Mouse (Mus musculus) T-helper 2 cell (primary cell): ENCODE measurements around the gene Alg14.

Source experiments
- in situ Hi-C: fragments of 300-600 bp; cut with MboI, MseI; formaldehyde crosslinking; loops from one replicate; pipeline ENCODE4 v1.15.1; 2025; ENCODE audit warnings: high pct_unique_total_duplicates

Gene Alg14

GRCm38 (mm10) chr3:121291560-121292258, at the start of gene Alg14:
TSS of gene Alg14 (plus strand) at chr3:121291773.
- in situ Hi-C loops: no loop called here

- in situ Hi-C loops: no loop called here
Measured at GRCm38 (mm10) chr3:121242111-121242936, 49.2 kb upstream of the Alg14 start.

- in situ Hi-C loops: no loop called here
Measured at GRCm38 (mm10) chr3:121242941-121243340, 48.6 kb upstream of the Alg14 start.

GRCm38 (mm10) chr3:121250048-121250447, 41.5 kb upstream of the Alg14 start:
- in situ Hi-C loops: no loop called here

GRCm38 (mm10) chr3:121250576-121251433, 40.8 kb upstream of the Alg14 start:
- in situ Hi-C loops: no loop called here

GRCm38 (mm10) chr3:121255501-121255900, 36.1 kb upstream of the Alg14 start:
- in situ Hi-C loops: no loop called here

GRCm38 (mm10) chr3:121256131-121256530, 35.4 kb upstream of the Alg14 start:
- in situ Hi-C loops: no loop called here

GRCm38 (mm10) chr3:121257418-121257817, 34.2 kb upstream of the Alg14 start:
- in situ Hi-C loops: no loop called here

GRCm38 (mm10) chr3:121258521-121259478, 32.8 kb upstream of the Alg14 start:
- in situ Hi-C loops: no loop called here

- in situ Hi-C loops: no loop called here
Measured at GRCm38 (mm10) chr3:121260041-121260440, 31.5 kb upstream of the Alg14 start.

- in situ Hi-C loops: no loop called here
Measured at GRCm38 (mm10) chr3:121260831-121261230, 30.7 kb upstream of the Alg14 start.

- in situ Hi-C loops: no loop called here
Measured at GRCm38 (mm10) chr3:121261251-121261650, 30.3 kb upstream of the Alg14 start.

- in situ Hi-C loops: no loop called here
Measured at GRCm38 (mm10) chr3:121261939-121262520, 29.5 kb upstream of the Alg14 start.

GRCm38 (mm10) chr3:121262521-121263204, 28.9 kb upstream of the Alg14 start:
- in situ Hi-C loops: no loop called here

- in situ Hi-C loops: no loop called here
Measured at GRCm38 (mm10) chr3:121263205-121263548, 28.4 kb upstream of the Alg14 start.

GRCm38 (mm10) chr3:121264242-121264641, 27.3 kb upstream of the Alg14 start:
- in situ Hi-C loops: no loop called here

- in situ Hi-C loops: no loop called here
Measured at GRCm38 (mm10) chr3:121267283-121267682, 24.3 kb upstream of the Alg14 start.

GRCm38 (mm10) chr3:121272577-121272976, 19.0 kb upstream of the Alg14 start:
- in situ Hi-C loops: loop anchor here (10.0 kb wide), 1 partner anchor 98 kb away; the partner anchor contains the start of gene Rwdd3

GRCm38 (mm10) chr3:121274010-121274409, 17.6 kb upstream of the Alg14 start:
- in situ Hi-C loops: loop anchor here (10.0 kb wide), 1 partner anchor 99 kb away; the partner anchor contains the start of gene Rwdd3

GRCm38 (mm10) chr3:121277009-121277408, 14.6 kb upstream of the Alg14 start:
- in situ Hi-C loops: loop anchor here (10.0 kb wide), 1 partner anchor 102 kb away; the partner anchor contains the start of gene Rwdd3
